Mouse (Mus musculus): ENCODE measurements around the gene Sept9.

GRCm38 (mm10) chr11:117332242-117333149 is 133.0 kb downstream of the Sept9 start:
- TF ChIP-seq EP300 (IDR thresholded peaks at IDR 0.05) (no peak), CTCF (IDR thresholded peaks at IDR 0.05) (no peak)
